7 mouse cellular contexts compared by ENCODE assay signal in genomic region chr13:53261106-53261771, GRCm38 (mm10). TPM values are rescaled to one million over a fixed set of nuclear protein-coding genes. Genes with fewer than 3 reads are reported as not detected.
DNase-seq lines count a peak whose midpoint lies in the region; ATAC-seq and TF ChIP-seq lines count a peak whose summit lies in the region.

No protein-coding gene starts in this region.

- peak; percentile 50 for ATAC-seq in lung, embryonic 15.5 days (ENCODE audit: borderline replicate concordance, extremely low read depth, low FRiP score, low TSS enrichment)
- ATAC-seq in forebrain, embryonic 16.5 days = no peak

- H3K36me3 ChIP-seq in lung, embryonic 15.5 days = no peaks in the 10 kb centered on the region
- no peaks in the 10 kb centered on the region for H3K36me3 ChIP-seq in forebrain, embryonic 16.5 days (ENCODE audit: control insufficient read depth, insufficient read depth)

- peaks cover 26% of the 10 kb centered on the region for H3K4me1 ChIP-seq in embryonic fibroblast, embryonic 13.5 days (ENCODE audit: control insufficient read depth, insufficient read depth, low read length)
- peaks cover 89% of the 10 kb centered on the region for H3K4me1 ChIP-seq in lung, embryonic 15.5 days
- H3K4me1 ChIP-seq in forebrain, embryonic 16.5 days (replicated peaks; ENCODE audit: control insufficient read depth, insufficient read depth, low read length) = 0 out of 2 replicates have a peak, but pooled peaks cover 2% of the 10 kb centered on the region

- H3K27me3 ChIP-seq in lung, embryonic 15.5 days = no peaks in the 10 kb centered on the region
- H3K27me3 ChIP-seq in forebrain, embryonic 16.5 days (replicated peaks; ENCODE audit: control insufficient read depth, insufficient read depth, low read length) = no peaks in the 10 kb centered on the region

- TF ChIP-seq POLR2A in embryonic fibroblast, embryonic 13.5 days (IDR thresholded peaks at IDR 0.05; ENCODE audit: low read depth, low read length) = no peak

- H3K27ac ChIP-seq in embryonic fibroblast, embryonic 13.5 days (ENCODE audit: insufficient read depth, low read length) = peak overlapping the region; percentile 8
- H3K27ac ChIP-seq in lung, embryonic 15.5 days = peak overlapping the region; percentile 89
- H3K27ac ChIP-seq in forebrain, embryonic 16.5 days (ENCODE audit: low read length) = no peak overlapping the region

- no peak overlapping the region for H3K4me2 ChIP-seq in lung, embryonic 15.5 days
- no peak overlapping the region for H3K4me2 ChIP-seq in forebrain, embryonic 16.5 days (ENCODE audit: low read length)

- H3K4me3 ChIP-seq in embryonic fibroblast, embryonic 13.5 days (ENCODE audit: insufficient read depth, low read length) = no peak overlapping the region
- H3K4me3 ChIP-seq in lung, embryonic 15.5 days = no peak overlapping the region
- H3K4me3 ChIP-seq in forebrain, embryonic 16.5 days (replicated peaks; ENCODE audit: low read length) = no peak overlapping the region

- no peak overlapping the region for H3K9ac ChIP-seq in lung, embryonic 15.5 days
- no peak overlapping the region for H3K9ac ChIP-seq in forebrain, embryonic 16.5 days (replicated peaks; ENCODE audit: low read depth, low read length)

- no peaks in the 10 kb centered on the region for H3K9me3 ChIP-seq in lung, embryonic 15.5 days
- no peaks in the 10 kb centered on the region for H3K9me3 ChIP-seq in forebrain, embryonic 16.5 days (ENCODE audit: control insufficient read depth, low read length)

- 39% methylated on average over 8 of the region's 8 CpGs for WGBS in lung, embryonic 15.5 days
- WGBS in forebrain, embryonic 16.5 days = 53% methylated on average over 8 of the region's 8 CpGs

- DNase-seq in adrenal gland, adult 8-10 months = peak; percentile 49
- peak; percentile 85 for DNase-seq in heart, postnatal 4 days
- DNase-seq in thymus, postnatal 0 days (ENCODE audit: low spot score) = no peak
- no peak for DNase-seq in frontal cortex, adult 2 months (ENCODE audit: extremely low spot score in 1 of 2, low spot score in 1 of 2)

- TF ChIP-seq CTCF in embryonic fibroblast, embryonic 13.5 days (IDR thresholded peaks at IDR 0.05; ENCODE audit: borderline replicate concordance, insufficient read depth, low read length) = no peak

RNA-seq across cellular contexts. Expression of gene Ror2, which starts 24.7 kb away (rescaled TPM):
- total RNA-seq in adrenal gland, adult 8-10 months (2022) = 1 to 10 TPM; 6.0 to 9.0 (median 6.8) TPM
- polyA plus RNA-seq in embryonic fibroblast, embryonic 13.5 days (2011; ENCODE audit: insufficient read length, low read depth, missing spikeins) = 21.4 and 27.2 TPM in 2 replicates
- 10 to 100 TPM; 13.2 to 14.6 TPM for total RNA-seq in heart, postnatal 4 days (2021)
- 17.1 and 17.6 TPM in 2 replicates for polyA plus RNA-seq in lung, embryonic 15.5 days (2015; fragmentation: Nextera tagmentation; extraction: Ambion mirVana)
- 0.61 and 0.80 TPM in 2 replicates for polyA plus RNA-seq in thymus, postnatal 0 days (2015; fragmentation: Nextera tagmentation; extraction: Ambion mirVana)
- polyA plus RNA-seq in frontal cortex, adult 2 months (2012; rRNA removed) = 1.2 and 1.4 TPM in 2 replicates
- polyA plus RNA-seq in forebrain, embryonic 16.5 days (2015; fragmentation: Nextera tagmentation; extraction: Ambion mirVana) = 3.0 and 3.6 TPM in 2 replicates

Comparison
In these comparisons a context has a peak if more than half of its experiments do, and no peak if none do; other contexts are left out.
1. DNase-seq: peak in adrenal gland, adult 8-10 months (single experiment) and heart, postnatal 4 days (single experiment); none in thymus, postnatal 0 days (single experiment) and frontal cortex, adult 2 months (0 of 2).